Mouse (Mus musculus): ENCODE measurements around the gene Brca1.
A peak's percentile ranks its signal among the peaks of the same experiment; 100 is the strongest.
"Not testable (repeated sequence)": the region's sequence is repeated elsewhere in the genome, so short reads cannot be mapped to it uniquely, and the experiment has no call there.

Brca1 gene

GRCm38 (mm10) chr11:101526686-101527085, 25.1 kb downstream of the Brca1 start:
- DNase-seq = peak; percentile 55 to 57

DNA sequence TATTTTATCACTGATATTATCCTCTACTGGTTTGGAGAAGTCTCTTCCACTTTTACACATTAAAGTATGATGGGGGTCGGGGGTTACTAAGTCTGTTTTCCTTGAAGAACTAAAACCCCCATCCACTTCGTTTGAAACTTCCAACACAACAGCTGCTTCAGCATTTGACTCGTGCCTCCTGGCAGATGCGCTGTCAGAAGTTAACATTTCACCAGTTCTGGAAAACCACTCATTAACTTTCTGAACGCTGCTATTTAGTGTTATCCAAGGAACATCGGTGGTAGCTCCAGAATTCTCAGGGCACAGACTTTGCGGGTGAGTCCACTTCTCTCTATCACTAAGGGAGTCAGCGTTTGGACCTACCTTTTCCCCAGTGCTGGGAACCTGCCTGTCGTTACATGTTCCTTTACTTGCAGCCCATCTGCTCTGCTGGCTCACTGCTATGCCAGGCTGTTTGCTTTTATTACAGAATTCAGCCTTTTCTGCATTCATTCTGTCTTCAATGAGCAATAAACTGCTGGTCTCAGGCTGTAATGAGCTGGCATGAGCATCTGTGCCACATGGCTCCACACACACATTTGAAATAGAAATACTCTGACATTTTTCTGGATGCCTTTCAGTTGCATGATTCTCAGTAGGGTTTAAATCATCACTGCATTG, 25.7 kb downstream of the Brca1 start:
- peak; percentile 80 to 82 for DNase-seq

DNA sequence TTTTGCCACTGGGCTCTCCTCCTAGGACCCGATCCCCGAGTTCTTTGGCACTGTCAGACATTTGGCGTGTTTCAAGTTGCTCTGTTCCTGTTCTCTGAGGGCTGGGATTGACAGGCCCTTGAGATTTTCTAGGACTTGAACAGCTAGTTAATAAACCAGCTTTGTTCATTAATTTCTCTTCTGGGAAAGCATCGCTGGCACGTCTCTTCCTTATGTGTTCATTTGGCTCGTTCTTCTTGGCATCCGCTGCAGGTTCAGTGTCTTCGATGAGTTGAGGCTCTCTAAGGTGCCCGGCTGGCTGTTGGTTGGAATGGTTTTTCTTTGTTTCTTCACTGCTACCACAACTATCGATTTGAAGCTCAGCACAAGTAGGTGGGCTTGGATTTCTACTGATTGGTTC, 26.7 kb downstream of the Brca1 start:
- peak; percentile 78 to 82 for DNase-seq

DNA sequence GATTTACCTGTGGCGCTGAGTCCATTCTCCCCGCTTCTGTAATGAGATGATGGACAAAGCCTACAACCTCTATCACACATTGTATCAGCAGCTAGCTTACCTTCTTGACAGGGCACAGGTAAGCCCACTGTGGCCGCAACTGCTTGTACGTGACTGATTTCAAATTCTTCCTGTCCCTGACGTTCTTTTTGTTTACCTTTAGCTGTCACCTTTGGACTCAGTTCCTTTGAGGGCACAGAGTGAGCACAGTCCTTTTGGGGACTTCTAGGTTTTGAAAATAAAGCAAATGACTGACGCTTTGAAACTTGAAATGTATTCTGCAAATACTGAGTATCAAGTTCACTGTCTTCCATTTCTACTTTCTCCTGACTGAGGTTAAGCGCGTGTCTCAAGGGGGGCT, 27.3 kb downstream of the Brca1 start:
- peak in 1 of 2 experiments; percentile 8 for DNase-seq

- no peak for DNase-seq
These were observed 32.4 kb downstream of the Brca1 start for GRCm38 (mm10) chr11:101519364-101519763.

- DNase-seq = peak; percentile 55
These were observed 32.8 kb downstream of the Brca1 start for GRCm38 (mm10) chr11:101518937-101519336.

GRCm38 (mm10) chr11:101507090-101507489, 44.7 kb downstream of the Brca1 start:
- no peak for DNase-seq

DNA sequence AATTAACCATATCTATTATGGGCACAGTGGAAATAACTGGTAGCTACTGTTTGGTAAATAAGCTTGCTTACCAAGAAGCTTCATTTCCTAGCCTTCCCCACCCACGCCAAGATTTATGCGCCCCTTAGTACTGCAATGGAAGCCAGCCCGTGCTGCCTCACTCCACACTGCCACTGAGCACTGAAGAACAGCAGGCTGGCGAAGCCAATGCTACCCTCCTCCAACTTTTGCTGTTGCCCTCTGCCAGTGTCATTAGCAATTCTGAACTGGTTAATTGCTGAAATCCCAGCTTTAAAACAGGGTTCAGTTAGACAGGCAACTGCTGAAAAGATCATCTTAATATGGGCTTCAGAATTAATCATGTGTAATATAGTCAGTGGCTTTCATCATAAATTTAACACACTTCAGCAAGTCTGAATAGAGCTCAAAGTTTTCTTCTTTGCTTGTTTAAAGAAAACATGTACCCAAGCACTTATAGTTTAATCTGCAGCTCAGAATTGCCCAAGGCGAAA, 45.4 kb downstream of the Brca1 start:
- peak in 1 of 2 experiments; percentile 13 for DNase-seq

- DNase-seq = no peak
These were observed 65.6 kb downstream of the Brca1 start for GRCm38 (mm10) chr11:101486126-101486525.

DNA sequence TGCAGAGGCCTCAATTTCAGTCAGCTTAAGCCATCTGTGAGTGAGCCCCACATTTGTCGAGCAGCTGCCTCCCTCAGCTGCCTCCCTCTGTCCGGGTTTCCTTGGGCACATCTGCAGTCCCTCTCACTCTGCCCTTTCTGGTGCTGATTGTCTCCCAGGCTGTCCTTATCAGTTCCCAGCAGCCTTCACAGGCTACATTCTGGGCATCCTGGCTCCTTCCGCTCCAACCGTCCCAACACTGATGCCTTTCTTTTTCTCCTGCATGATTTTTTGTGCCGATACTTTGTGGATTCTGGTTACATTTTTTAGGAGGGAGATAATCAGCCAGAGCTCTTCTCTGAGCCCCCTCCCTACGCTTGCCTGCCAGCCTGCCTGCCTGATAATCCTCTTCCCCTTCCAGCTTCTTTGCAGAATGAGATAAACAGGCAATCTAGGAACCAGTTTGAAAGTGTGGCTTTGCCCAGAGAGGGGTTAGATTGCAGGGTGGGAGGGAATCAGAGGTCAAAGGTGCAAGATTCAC, 66.2 kb downstream of the Brca1 start:
- DNase-seq = no peak

- DNase-seq = no peak
These were observed 66.9 kb downstream of the Brca1 start for GRCm38 (mm10) chr11:101484814-101485213.

DNA sequence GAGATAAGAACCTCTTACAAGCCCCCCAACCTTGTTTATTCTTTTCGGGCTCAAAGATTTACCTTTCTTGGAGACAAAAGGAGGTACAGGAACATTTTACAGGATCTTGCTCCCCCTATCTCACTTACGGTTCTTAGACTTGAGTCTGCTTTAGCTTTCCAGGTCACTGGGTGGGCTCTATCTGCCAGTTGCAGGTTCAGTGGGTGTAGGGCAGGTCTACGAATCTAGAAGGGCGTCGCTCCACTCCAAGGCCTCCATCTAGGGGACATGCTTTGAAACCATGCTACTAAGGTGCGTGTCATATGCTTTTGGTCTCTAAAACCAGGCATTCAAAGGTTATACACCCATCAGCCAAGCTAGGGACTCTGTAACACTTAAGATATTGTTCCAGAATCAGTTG, 67.5 kb downstream of the Brca1 start:
- DNase-seq = no peak

- DNase-seq = no peak
These were observed 68.0 kb downstream of the Brca1 start for GRCm38 (mm10) chr11:101483804-101484203.

DNA sequence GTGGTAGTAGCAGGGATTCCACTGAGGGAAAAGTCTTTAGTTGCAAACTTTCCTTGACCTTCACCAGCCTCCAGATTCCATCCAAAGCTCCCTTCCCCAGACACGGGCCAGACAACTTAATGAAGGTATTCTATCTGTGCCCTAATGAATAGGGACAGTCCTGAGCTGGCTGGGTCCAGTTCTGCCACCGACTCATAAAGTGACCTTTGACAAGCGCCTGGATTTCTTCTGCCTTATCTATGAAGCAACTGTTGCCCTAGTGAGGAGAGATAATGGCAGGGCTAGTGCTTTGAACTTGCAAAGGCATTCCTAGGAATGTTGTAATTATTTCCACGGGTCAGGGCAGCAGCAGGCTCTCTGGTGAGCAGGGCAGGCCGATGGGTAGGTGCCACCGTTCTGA, 70.8 kb downstream of the Brca1 start:
- DNase-seq = no peak

- peak; percentile 59 to 71 for DNase-seq
These were observed 72.6 kb downstream of the Brca1 start for GRCm38 (mm10) chr11:101479171-101479635.

DNA sequence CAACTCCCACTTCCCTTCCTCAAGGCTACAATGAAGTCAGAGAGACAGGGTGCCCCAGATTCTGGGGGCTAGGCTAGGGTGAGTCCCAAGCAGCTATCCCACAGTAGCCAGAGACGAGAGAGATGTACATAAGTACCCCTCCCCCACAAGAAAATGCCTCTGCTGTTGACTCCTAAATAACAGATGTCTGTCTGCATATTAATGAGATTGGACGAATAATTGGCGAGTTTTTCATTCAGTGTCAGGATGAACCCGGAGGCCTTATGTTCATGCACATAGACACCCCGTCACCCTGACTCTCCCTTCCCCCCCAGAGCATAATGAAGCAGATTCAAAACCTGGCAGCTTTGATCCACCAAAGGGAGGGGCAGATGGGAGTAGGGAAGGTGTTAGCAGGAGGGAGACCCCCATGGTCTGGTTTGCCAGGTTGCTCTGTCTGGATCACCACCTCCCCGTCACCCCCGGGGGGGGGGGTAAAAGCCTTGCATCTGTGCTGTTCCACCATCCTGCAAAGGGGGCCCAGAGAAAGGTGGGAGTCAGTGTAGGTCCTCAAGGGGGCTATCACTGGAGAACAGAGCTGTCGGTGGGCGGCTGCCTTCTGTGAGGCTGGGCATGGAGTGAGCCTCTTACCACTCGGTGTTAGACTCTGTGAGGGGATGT, 74.1 kb downstream of the Brca1 start:
- DNase-seq = peak; percentile 78 to 85

GRCm38 (mm10) chr11:101477194-101477551, 74.6 kb downstream of the Brca1 start:
- peak; percentile 83 to 90 for DNase-seq

GRCm38 (mm10) chr11:101476361-101476760, 75.4 kb downstream of the Brca1 start:
- DNase-seq = not testable (repeated sequence)

DNA sequence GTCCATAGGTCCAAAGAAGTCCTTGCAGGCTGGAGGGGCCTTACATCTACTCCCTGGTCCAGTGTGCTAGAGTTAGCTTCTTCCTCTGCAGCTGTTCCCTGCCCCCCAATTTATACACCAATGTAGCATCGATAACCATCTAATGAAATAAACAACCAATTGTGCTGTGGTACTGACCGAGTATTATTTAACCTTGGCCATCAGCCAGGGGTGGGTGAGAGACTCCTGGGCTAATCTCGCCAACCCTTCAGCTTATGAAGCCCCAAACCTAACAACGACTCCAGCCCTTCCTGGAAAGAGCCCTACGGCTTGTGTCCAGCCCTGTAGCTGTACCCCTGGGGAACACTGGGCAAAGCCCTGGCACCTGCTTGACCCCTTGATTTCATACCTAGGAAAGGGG, 77.5 kb downstream of the Brca1 start:
- peak; percentile 28 to 47 for DNase-seq

DNA sequence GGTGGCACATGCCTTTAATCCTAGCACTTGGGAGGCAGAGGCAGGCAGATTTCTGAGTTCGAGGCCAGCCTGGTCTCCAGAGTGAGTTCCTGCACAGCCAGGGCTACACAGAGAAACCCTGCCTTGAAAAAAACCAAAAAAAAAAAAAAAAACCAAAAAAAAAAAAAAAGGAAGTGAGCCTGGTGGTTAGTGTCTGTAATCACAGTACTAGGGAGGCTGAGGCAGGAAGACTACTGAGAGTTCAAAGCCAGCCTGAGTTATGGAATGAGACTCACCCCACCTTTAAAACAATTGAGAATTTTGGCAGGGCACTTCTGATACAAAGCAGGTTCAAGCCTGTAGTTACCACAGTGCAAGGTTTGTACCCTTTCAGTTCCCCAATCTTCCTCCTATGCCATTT, 78.1 kb downstream of the Brca1 start:
- DNase-seq = not testable (repeated sequence)

DNA sequence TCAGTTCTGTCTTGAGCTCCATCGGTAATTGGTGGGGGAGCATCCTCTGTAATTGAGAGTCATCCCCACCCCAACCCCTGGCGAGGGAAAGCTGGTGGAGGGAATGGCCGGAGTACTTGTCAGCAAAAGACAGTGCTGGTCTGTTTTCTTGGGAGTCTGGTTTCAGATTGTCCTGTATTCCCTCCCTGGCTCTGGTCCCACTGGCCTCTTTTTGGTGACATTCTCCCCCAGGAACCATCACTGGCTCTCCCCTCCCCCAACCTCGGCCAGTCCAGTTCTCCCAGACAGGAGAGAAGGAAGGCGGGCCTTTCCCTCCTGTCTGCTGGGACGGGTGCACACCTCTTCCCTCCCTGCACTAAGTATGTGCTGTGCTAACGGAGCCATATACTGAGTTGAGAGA, 79.4 kb downstream of the Brca1 start:
- DNase-seq = peak; percentile 75 to 82

- DNase-seq = peak; percentile 60 to 75
These were observed 79.8 kb downstream of the Brca1 start for GRCm38 (mm10) chr11:101471926-101472325.

- no peak for DNase-seq
These were observed 81.5 kb downstream of the Brca1 start for GRCm38 (mm10) chr11:101470206-101470605.

DNA sequence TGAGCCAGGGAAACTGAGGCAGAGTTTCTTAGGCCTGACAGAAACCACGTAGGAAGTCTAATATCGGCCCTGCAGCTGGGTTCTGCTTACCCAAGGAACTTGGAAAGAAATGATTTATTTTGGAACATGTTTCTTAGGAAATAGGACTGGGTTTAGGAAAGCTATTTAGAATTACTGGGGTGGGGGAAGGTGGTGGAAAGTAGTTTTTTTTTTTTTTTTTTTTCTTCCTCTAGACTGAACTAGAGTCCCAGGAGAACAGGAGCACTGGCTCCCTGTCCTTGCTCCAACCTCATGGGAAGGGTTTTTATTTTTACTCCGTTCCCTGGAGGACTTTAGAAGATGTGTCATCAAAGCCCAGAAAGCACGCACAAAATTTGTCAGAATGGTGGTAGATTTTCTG, 82.6 kb downstream of the Brca1 start:
- DNase-seq = no peak

Measured in cerebellum, postnatal 10 days (tissue).